Mouse (Mus musculus) adrenal gland, adult 18-20 months (tissue): ENCODE results near the gene Gpr162. TPM values are rescaled to one million over a fixed set of nuclear protein-coding genes. Genes with fewer than 3 reads are reported as not detected.

Source experiments
- DNase-seq, 2 experiments: peaks; one replicate each; pipeline ENCODE4 v3.0.0; 2021 to 2022; ENCODE audit warnings: low spot score in 2 of 2
- total RNA-seq, 2 experiments: library from RNA; stranded (reverse); gene quantifications; 1 replicate in 1 of 2; 2 replicates in 1 of 2; pipeline ENCODE4 v1.2.3; 2021

The Gpr162 gene
- total RNA-seq, 2 experiments from 2014 or later: 0.76 to 1.8 TPM

DNA sequence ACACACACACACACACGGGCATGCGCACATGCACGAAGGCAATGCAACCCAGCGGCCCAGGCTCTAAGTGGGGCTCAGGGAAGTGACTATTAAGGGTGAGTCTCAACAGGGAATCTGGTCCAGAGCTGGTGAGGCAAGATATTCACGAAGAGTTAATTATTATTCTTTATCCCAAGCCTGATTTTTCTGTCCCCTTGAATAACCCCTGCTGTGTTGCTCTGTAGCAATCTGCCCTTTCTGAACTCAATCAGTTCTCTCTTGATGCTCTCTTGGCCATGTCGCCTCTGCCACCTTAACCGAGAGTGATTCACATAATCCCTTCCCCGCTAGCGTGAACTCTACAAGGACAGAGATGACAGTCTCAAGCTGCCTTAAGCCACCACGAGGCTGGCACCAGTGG is 19.6 kb upstream of the Gpr162 start:
- DNase-seq: no peak

DNA sequence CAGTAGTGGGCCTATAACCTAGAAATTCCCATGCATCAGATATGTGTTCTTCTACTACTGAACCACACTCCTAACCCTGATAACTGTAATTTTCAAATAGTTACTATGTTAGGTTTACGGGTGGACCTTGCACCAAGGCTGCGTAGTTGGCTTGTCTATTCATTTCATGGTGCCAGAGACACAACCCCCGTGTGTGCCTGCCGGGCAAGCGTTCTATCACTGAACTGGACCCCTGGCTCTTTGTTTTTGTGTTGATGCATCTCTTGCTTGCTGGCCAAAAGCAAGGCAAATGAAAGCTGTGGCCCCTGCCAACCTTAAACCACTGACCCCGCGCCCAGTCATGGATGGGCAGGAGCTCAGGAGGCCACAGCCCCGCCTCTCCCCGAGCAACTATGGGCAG is 18.0 kb upstream of the Gpr162 start:
- DNase-seq: no peak

DNA sequence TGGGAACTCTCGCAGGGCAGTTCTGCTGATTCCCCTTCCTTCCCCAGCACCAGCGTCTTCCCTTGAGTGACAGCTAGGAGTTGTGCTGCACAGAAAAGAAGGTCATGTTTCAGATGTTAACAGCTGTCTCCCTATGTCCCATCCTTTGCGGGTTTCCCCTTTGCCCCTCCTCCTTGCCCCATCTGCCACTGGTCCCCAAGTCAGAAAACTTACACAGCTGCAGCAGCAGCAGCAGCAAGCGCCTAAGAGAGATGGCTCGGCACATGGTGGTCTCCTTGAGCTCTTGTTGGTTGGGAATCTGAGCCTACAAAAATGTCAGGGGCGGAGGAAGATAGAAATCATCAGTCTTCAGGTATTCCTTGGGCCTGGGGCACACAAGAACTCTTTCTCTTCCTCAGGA is 15.6 kb upstream of the Gpr162 start:
- DNase-seq: no peak

DNA sequence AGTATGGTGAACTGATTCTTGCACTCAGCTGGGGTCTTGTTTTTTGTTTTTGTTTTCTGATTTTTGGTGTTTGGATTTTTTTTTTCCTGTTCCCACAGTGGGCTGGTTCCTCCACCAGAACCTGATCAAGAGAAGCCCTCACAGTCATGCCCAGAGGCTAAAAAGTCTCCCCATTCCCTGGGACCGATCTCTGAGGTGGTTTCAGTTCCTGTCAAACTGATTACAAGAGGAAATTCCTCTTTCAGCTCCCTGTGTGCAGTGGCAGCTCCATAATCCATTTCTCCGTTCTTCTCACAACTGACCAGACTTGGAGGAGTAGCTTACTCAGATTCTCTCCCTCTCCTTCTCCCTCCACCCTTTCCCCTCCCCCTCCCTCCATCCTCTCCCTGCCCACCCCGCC is 10.6 kb upstream of the Gpr162 start:
- DNase-seq: no peak

DNA sequence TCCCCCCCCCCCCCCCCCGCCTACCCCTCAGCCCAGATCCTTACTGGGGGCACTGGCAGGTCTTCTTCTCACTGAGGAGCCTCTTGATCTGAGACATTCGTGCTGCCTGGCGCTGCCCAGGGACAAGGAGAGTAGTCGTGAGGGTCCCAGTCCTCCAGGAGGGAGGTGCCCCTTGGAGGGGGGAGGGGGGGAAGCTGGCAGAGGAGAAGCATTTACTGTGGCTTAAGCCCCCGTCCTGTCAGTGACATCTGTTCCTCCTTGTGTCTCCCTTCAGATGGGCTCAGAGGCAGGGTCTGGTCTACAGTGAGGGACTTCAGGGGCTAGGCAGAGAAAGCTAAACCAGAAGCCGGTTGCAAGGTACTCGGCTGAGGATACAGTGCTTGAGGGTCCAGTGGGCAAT is 2.8 kb upstream of the Gpr162 start:
- DNase-seq: no peak

DNA sequence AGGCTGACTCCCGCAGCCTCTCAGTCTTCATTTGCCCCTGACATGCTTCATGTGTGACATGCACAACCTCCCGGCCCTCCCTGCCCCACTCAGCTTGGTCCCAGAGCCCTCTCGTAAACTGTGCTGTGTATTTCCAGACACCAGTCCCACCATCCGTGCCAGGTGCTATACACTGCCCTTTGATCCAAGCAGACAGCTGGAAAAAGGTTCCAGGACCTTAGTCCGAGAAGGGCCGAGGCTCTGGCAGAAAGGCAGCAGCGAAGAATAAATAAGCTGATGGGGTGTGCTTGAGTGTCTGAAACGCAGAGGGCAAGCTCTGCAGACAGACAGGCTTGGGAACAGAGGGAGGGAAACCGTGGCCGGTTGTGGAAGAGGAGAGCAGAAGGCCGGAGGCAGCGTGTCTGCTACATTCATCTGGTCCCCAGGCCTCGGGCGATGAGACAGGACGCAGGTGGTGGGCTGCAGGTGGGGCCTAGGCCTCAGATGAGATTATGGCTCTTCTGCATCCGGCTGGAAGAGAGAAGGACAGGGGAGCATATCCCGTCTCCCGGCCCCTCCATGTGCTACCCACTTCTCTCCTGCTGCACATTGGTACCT is 2.1 kb upstream of the Gpr162 start:
- DNase-seq: no peak

DNA sequence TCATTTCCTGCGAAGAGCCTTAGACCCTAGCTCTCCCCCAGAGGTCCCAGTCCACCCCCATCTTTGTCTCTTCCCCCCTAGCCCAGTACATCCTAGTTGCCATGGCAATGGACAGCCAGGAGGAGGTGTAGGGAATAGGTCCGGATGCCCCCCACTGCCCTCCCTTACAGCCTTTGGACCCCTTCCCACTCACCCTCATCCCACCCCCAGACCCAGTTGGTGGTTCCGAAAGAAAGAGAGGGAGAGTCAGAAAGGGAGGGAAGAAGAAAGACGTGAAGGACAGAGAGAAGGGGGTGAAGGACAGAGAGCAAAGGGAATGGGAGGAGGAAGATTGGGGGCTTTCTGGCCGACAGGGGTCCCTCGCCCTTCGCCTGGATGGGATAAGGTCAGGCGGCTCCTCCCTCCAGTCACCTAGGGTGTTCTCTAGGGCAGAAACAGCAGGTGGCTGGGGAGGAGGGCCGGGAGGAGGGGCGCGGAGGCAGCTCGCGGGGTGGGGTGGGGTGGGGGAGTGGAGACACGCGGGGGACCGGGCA is 592 bp downstream of the Gpr162 start:
- DNase-seq: no peak

DNA sequence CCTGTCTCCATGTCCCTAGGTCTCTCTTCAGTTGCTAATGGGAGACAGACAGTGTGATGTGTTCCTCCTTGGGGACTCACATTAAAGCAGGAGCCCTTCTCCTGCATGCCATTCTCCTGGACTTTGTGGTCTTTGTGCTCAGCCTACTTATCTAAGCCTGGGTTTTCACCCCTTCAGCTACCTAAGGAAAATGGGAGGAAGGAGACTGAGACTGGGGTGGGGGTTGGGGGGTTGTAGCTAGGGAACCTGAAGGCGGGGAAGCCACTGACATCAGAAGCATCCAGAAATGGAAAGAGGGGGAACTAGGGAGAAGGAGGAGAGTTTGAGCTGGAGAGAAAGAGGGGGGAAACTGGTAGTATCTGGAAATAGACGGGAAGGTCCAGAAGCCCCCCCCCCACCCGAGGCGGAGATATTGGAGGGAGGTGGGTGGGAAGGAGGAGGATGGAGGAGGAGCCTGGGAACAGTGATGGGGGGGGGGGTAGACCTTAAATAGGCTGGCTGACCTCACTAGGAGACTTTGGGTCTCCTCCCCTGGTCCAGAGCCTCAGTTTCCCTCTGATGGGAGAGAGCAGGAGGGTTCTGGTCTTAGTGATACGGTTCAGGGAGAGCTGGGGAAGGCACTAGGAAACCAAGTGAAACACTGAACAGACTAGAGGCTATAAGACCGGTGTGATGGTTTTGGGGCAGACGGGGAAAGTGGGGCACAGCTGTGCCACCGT is 1.2 kb downstream of the Gpr162 start:
- DNase-seq: no peak

DNA sequence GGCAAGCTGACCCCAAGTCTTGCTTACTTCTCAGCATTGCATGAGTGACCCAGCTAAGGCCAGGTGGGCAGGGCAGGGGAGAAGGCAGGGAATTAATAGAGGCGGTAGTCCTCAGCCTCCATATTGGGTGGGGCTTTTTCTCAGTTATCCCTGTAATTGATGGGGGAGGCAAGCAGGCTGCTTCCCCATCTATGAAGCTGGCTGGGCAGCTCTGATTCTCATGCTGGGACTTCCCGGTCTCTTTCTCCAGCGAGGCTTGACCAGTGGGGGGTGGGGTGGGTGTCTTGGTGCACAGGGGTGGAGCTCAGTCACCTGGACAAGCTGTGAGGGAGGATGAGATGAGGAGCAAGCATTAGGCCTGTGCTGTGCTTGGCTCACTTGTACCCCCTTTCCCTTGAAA is 2.0 kb downstream of the Gpr162 start:
- DNase-seq: no peak

DNA sequence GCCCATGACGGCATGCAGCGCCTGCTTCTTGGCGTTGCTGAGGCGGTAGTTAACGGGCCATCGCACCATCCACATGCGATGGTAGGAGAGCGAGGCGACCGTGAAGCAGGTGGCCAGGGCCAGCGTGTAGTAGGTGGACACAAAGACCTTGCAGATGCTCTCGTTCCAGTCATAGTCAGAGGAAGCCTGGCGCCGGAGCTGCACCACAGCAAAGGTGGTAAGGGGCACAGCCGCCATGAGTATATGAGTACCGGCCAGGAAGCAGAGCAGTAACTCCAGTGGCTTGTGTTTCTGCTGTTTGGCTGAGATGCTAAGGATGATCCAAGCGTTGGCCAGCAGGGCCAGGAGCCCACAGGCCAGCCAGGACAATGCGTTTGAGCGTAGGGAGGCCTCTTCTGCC is 2.5 kb downstream of the Gpr162 start:
- no peak for DNase-seq

DNA sequence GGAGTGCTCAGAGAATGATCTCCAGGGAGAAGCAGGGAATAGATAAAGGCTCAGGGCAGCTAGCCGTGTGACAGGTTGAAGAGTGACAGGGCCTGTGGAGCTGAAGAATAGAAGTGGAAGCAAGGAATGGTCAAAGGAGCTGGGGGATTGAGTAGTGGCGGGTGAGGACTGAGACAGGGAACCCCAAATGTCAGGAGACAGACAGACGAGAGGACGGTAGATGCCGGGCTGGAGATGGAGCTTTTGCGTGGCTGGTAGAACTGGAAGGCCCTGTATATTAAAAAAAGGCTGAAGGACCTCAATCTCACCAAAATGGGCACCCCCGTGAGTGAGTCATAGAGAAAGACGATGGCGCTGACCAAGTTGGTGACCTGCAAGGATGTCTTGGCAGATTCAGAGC is 3.3 kb downstream of the Gpr162 start:
- DNase-seq: no peak

DNA sequence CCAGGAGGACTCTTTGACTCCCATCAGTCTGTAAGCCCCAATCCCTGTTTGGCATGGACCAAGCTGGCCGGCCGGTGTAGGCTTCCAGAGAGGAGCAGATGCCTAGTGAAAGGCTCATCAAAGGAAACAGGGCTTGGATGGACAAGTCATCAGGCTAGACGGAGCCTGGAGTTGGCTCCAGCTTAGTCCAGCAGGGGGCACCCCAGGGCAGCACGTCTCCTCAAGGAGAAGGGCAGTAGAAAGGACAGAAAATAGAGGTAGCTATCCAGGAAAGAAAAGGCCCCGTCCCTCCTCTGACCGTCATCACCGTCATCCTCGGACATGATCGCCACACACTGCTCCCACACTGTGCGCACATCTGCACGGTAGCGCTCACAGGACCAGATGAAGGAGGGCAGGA is 4.1 kb downstream of the Gpr162 start:
- peak; percentile 88 to 92 for DNase-seq

DNA sequence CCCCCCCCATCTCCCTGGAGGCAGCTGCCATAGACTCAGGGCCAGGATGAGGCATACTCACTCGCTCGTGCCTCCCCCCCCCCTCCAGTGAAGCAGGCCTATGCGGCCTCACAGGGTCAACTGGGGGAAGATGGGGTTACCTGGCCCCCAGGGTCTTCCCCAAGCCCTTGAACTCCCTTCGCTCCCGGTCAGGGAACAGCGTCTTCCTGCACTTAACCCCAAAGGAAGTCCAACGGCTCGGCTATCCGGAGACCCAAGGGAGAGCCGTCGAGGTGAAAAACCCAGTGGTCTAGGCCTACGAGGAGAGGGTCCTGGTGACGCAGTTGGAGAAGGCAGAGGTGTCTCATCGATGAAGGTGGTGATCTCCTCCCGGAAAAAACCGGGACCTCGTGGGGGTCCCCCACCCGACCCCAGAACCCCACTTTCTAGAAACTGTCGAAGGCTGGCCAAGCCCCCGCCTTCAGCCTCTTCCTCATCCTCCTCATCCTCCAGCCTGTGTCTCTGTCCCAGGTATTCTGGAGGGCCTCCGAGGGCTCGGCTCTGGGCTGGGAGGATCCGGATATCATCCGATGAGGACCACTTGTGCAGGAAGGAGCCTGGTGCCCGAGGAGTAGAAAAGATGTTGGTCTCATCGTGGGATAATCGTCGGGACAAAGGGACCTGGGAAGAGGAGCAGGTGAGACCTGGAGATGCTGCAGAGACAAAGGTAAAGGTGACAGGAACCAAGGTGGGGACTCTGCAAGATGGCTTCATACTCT is 5.0 kb downstream of the Gpr162 start:
- no peak for DNase-seq

DNA sequence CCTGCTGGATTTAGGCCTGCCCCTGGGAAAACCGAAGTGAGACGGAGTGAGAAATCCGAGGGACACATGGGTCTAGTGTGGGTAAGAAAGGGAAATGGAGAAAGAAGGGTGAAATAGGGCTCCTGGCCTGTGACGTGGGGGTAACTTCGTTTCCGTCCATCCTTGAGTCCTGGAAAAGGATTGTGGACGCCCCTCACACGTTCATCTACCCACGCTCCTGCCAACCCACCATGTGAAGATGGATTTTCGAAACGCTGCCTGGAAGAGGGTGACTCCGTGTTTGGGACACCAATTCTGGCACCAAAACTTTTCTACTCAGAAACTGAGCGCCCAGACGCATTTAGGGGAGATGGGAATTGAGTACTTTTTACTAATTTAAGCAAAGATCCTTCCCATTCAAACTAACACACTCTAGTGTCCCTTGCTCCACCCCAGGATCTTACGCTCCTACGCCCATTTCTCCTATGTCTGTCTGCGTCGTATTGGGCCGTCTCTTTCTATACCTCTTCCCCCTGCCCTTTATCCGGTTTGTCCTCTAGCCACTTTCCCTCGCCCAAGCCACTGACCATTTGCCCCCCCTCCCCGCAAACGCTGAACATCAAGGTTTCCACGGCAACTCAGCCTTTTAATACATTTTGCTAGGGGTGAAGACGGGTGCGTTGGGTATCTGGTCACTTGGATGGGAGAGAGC is 5.8 kb downstream of the Gpr162 start:
- no peak for DNase-seq

DNA sequence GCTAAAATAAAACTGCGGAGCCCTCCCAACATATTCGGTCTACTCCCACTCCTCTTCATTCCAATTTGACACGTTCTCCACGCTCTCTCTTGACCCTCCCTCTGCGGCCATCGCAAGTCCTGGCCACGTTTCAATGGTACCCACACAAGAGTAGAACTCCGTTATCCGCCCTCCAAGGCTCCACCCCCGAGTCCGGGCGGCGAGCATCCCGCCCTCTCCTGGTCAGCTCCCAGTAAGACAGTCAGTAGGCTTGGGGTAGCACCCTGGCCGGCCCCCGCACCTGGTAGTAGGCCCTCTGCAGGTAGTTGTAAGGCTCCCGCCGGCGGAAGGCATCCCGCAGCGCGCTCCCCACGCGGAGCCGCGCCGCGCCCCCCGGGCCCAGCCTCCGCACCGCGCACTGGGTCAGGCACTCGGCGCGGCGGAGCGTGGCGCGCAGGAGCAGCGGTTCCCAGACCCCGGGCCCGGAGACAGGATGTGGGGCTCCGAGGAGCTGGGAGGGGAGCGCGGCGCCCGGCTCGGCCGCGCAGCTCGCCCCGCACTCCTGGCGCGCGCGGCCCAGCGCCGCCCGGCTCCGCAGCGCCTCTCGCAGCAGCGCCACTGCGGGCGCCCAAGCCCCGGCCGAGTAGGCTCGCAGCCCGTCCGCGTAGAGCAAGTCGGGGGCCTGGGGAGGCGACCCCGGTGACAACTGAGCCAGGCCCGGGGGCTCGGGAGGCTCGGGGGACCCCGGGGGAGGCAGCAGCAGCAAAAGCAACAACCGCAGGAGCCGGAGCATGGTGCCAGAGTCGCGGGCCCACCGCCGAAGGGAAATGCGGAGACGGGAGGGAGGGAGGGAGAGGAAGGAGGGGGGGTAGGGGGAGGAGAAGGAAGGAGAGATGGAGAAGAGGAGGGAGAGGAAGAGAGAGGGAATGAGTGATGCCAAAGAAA is 6.6 kb downstream of the Gpr162 start, which contains the start of gene P3h3:
P3h3 (minus strand) TSS at position 837 of the 924 bp plus-strand sequence.
- peak; percentile 69 to 75 for DNase-seq

DNA sequence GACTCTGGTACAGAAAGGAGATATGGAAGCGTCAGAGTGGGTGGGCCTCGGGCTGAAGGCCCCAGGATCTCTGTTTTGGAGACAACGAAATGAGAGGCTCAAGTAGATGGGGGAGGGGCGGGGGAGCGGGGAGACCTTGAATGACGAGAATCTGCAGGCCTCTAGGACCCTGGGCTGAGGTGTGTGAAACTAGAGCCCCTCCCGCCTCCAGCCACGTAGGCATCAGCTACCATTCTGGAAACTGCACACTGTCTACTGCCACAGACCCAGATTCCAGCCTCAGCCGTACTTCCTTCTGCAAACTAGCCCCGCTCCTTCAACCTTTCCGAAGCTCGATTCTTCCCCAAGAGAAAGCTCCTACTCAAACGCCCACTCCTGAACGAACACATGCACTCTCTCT is 7.5 kb downstream of the Gpr162 start:
- no peak for DNase-seq

DNA sequence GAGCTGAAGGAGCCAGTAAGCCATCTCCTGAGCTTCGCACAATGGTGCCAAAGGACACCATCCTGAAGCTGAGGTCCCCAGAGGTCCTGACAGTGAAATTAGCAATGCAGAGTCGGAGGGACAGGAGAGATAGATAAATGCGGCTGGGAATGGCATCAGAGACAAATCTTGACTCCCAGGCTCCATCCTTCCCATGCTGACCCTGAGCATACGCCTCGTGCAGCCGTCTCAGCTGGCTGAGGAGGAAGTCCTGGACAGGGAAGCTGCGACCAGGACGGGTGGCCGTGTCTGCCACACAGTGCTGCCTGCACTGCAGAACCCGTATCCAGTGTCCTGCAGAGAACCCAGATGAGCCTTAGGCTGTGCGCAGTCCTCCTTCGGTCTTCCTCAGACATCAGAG is 9.1 kb downstream of the Gpr162 start:
- no peak for DNase-seq

DNA sequence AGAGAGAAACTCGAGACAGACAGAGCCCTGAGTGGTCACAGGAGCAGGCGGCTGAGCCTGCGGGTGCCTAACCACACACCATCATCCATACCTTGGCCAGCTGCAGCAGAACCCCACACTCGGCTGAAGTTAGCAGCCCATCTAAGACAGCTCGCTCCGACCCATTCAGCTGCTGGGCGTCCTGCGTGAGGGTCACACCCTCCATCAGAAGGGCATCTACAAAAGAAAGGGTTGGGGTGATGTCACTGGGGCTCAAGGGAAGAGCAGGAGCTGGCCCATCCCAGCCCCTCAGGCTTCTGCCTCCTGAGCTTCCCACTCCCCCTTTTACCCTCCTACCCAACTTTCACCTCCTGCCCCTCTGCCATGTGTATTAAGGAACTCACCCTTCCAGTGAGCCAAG is 13.2 kb downstream of the Gpr162 start:
- DNase-seq: no peak

DNA sequence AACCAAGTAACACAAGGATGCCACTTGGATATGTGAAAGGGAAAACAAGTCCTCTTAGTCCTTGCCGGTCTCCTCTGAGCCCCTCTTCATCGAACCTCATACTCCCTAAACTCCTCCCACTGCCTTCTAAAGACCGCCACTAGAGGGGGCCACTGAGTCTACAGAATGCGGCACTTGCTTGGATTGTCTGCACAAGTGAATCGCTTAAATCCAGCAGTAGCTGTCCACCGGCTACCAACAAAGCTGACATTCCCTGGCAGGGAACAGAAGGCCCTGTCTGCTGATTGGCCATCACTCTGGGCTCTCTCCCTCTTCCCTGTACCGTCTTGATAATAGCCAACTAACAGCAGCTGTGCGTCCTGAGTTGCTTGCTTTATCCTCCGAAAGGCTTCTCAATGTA is 16.5 kb downstream of the Gpr162 start:
- DNase-seq: peak; percentile 92
